Mouse (Mus musculus): ENCODE data around the gene Tal1.
A peak's percentile ranks its signal among the peaks of the same experiment; 100 is the strongest.

Tal1 gene

GRCm38 (mm10) chr4:115074789-115075188 lies 18.6 kb downstream of the Tal1 start:
- DNase-seq, result no peak

GRCm38 (mm10) chr4:115075204-115075915 lies 19.1 kb downstream of the Tal1 start:
- no peak for DNase-seq

- no peak for DNase-seq
Observed at GRCm38 (mm10) chr4:115078892-115079820, 22.9 kb downstream of the Tal1 start.

GRCm38 (mm10) chr4:115079821-115080349 lies 23.7 kb downstream of the Tal1 start:
- DNase-seq, result no peak

- no peak for DNase-seq
Observed at GRCm38 (mm10) chr4:115083031-115083430, 26.8 kb downstream of the Tal1 start.

GRCm38 (mm10) chr4:115085522-115086095 lies 29.4 kb downstream of the Tal1 start:
- no peak for DNase-seq

- no peak for DNase-seq
Observed at GRCm38 (mm10) chr4:115086257-115086656, 30.0 kb downstream of the Tal1 start.

- peak; percentile 79 for DNase-seq
Observed at GRCm38 (mm10) chr4:115086763-115087415, 30.7 kb downstream of the Tal1 start.

GRCm38 (mm10) chr4:115088611-115089338 lies 32.5 kb downstream of the Tal1 start, which contains the start of gene Pdzk1ip1:
Gene Pdzk1ip1 (plus strand): TSS chr4:115088708.
- peak; percentile 91 for DNase-seq

- peak; percentile 89 for DNase-seq
Observed at GRCm38 (mm10) chr4:115090592-115090991, 34.4 kb downstream of the Tal1 start.

GRCm38 (mm10) chr4:115091806-115092205 lies 35.6 kb downstream of the Tal1 start:
- DNase-seq, result peak; percentile 35

- peak; percentile 79 for DNase-seq
Observed at GRCm38 (mm10) chr4:115093331-115093864, 37.2 kb downstream of the Tal1 start.

- no peak for DNase-seq
Observed at GRCm38 (mm10) chr4:115094056-115094455, 37.8 kb downstream of the Tal1 start.

- peak; percentile 72 for DNase-seq
Observed at GRCm38 (mm10) chr4:115095671-115096434, 39.6 kb downstream of the Tal1 start.

- DNase-seq, result peak; percentile 55
Observed at GRCm38 (mm10) chr4:115096435-115097145, 40.4 kb downstream of the Tal1 start.

GRCm38 (mm10) chr4:115097146-115097496 lies 40.9 kb downstream of the Tal1 start:
- no peak for DNase-seq

GRCm38 (mm10) chr4:115101682-115102081 lies 45.5 kb downstream of the Tal1 start:
- peak; percentile 47 for DNase-seq

GRCm38 (mm10) chr4:115103510-115103909 lies 47.3 kb downstream of the Tal1 start:
- DNase-seq, result no peak

GRCm38 (mm10) chr4:115111167-115111566 lies 54.9 kb downstream of the Tal1 start:
- no peak for DNase-seq

- DNase-seq, result no peak
Observed at GRCm38 (mm10) chr4:115113266-115113665, 57.0 kb downstream of the Tal1 start.

All from kidney, adult 11 months (tissue).